Mouse (Mus musculus): ENCODE data around the gene Fgf12.

GRCm38 (mm10) chr16:28734461-28734860, 18.4 kb downstream of the Fgf12 start:
- TF ChIP-seq POLR2A (IDR thresholded peaks at IDR 0.05; ENCODE audit: borderline replicate concordance, extremely low read depth, insufficient read depth, insufficient read length, poor library complexity, severe bottlenecking) (no peak), CTCF (IDR thresholded peaks at IDR 0.05; ENCODE audit: borderline replicate concordance, extremely low read depth, insufficient read depth, insufficient read length) (no peak)
